Mouse (Mus musculus): ENCODE measurements around the gene Ppp2r2d. TPM values are rescaled to one million over a fixed set of nuclear protein-coding genes. Genes with fewer than 3 reads are reported as not detected.

Gene Ppp2r2d
- polyA plus RNA-seq, 1 experiment from 2014 or later, result 52.3 TPM

DNA sequence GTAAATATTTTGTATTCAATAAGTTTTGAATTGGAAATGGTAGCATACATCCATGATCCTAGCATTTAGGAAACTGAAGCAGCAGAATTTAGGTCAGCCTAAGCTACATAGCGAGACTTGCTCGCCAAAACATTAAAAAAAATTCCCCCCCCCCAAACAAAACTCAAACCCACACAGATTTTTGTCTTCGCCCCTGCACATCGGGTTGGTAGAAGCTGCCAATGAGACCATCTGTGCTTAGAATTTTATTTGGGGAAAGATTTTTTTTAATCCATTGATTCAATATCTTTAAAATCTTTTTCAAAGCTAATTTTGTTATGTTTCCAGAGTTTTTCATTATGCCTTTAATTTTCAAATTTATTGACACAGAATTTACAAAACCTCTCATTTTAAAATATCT lies 82.6 kb downstream of the Ppp2r2d start:
- H3K9me3 ChIP-seq (replicated peaks; ENCODE audit: control insufficient read depth, low read length), result no peaks in the 10 kb centered on the region
- H3K27me3 ChIP-seq (replicated peaks; ENCODE audit: control insufficient read depth, insufficient read depth, low read length), result no peaks in the 10 kb centered on the region
- no peaks in the 10 kb centered on the region for H3K36me3 ChIP-seq (ENCODE audit: control insufficient read depth, insufficient read depth, low read length)
- ATAC-seq (no peak), DNase-seq (ENCODE audit: low spot score) (peak; percentile 50)
- WGBS, result 76% methylated on average over 4 of the region's 4 CpGs
- H3K4me1 ChIP-seq (ENCODE audit: control insufficient read depth, insufficient read depth, low read length), result no peaks in the 10 kb centered on the region
- no peak overlapping the region for H3K4me2 ChIP-seq (ENCODE audit: low read length)
- no peak overlapping the region for H3K27ac ChIP-seq (ENCODE audit: low read depth, low read length)
- H3K4me3 ChIP-seq (ENCODE audit: low read depth, low read length), result no peak overlapping the region
- H3K9ac ChIP-seq (ENCODE audit: low read length), result no peak overlapping the region

Other genes with a start within 250 kb of the Ppp2r2d start
- 29.0 and 31.1 TPM in 2 replicates for gene Mapk1ip1, start 194 bp downstream of the Ppp2r2d start, polyA plus RNA-seq (2014; fragmentation: Nextera tagmentation; extraction: Ambion mirVana)
- 84.9 and 89.1 TPM in 2 replicates for gene Bnip3, start 63.4 kb downstream of the Ppp2r2d start, polyA plus RNA-seq (2014; fragmentation: Nextera tagmentation; extraction: Ambion mirVana)
- 2.4 and 4.9 TPM in 2 replicates for gene Jakmip3, start 94.7 kb downstream of the Ppp2r2d start, polyA plus RNA-seq (2014; fragmentation: Nextera tagmentation; extraction: Ambion mirVana)
- 123 and 141 TPM in 2 replicates for gene Dpysl4, start 239.9 kb downstream of the Ppp2r2d start, polyA plus RNA-seq (2014; fragmentation: Nextera tagmentation; extraction: Ambion mirVana)

Data from forebrain, embryonic 14.5 days (tissue).